8 mouse cellular contexts compared by ENCODE assay signal in genomic region chr12:69371854-69372671, GRCm38 (mm10). TPM values are rescaled to one million over a fixed set of nuclear protein-coding genes. Genes with fewer than 3 reads are reported as not detected.
A peak's percentile ranks its signal among the peaks of the same experiment; 100 is the strongest.
DNase-seq lines count a peak whose midpoint lies in the region; ATAC-seq and TF ChIP-seq lines count a peak whose summit lies in the region.

Arf6 (plus strand) TSS chr12:69372150.
Gm9887 (minus strand) TSS chr12:69372458.

- peak; percentile 62 for TF ChIP-seq POLR2A in olfactory bulb, adult 2 months (IDR thresholded peaks at IDR 0.05; ENCODE audit: insufficient read depth, low read depth, low read length)
- TF ChIP-seq POLR2A in thymus, adult 2 months (IDR thresholded peaks at IDR 0.05; ENCODE audit: control insufficient read depth, extremely low read depth, insufficient read depth, low read length, poor library complexity): peak; percentile 98

- in situ Hi-C loops in ES-E14 (cut with MboI; ENCODE audit: low sequenced_read_pairs in 2 of 2, unreplicated experiment in 2 of 2): no loop called here

- peak within 1 kb of the TSS; percentile 95 for H3K4me2 ChIP-seq in forebrain, embryonic 16.5 days (ENCODE audit: low read length)
- peak within 1 kb of the TSS; percentile 95 for H3K4me2 ChIP-seq in lung, embryonic 14.5 days

- H3K36me3 ChIP-seq in ES-E14 (ENCODE audit: control insufficient read depth, insufficient read depth, low read length, poor library complexity, severe bottlenecking): peaks cover 12% of the 10 kb centered on the region
- no peaks in the 10 kb centered on the region for H3K36me3 ChIP-seq in forebrain, embryonic 16.5 days (ENCODE audit: control insufficient read depth, insufficient read depth)
- peaks cover 21% of the 10 kb centered on the region for H3K36me3 ChIP-seq in lung, embryonic 14.5 days (ENCODE audit: insufficient read depth)
- H3K36me3 ChIP-seq in thymus, adult 2 months (ENCODE audit: control insufficient read depth, insufficient read depth, low read length): peaks cover 8% of the 10 kb centered on the region

- WGBS in forebrain, embryonic 16.5 days: under 1% methylated on average over 104 of the region's 121 CpGs
- WGBS in lung, embryonic 14.5 days: under 1% methylated on average over 100 of the region's 121 CpGs
- WGBS in olfactory bulb, adult 2 months: under 1% methylated on average over 121 of the region's 121 CpGs
- WGBS in thymus, adult 2 months: under 1% methylated on average over 121 of the region's 121 CpGs

- peak; percentile 94 for ATAC-seq in forebrain, embryonic 16.5 days
- ATAC-seq in lung, embryonic 14.5 days (ENCODE audit: insufficient read depth): peak; percentile 94

- H3K27me3 ChIP-seq in forebrain, embryonic 16.5 days (replicated peaks; ENCODE audit: control insufficient read depth, insufficient read depth, low read length): no peaks in the 10 kb centered on the region
- no peaks in the 10 kb centered on the region for H3K27me3 ChIP-seq in lung, embryonic 14.5 days (ENCODE audit: insufficient read depth, low read length)
- no peaks in the 10 kb centered on the region for H3K27me3 ChIP-seq in thymus, adult 2 months (ENCODE audit: control insufficient read depth, insufficient read depth, low read length)

- DNase-seq in ES-E14 (ENCODE audit: low read depth, low spot score): peak; percentile 93
- DNase-seq in cerebellum, adult 11-12 months: peak; percentile 98
- peak; percentile 99 to 100 for DNase-seq in heart, postnatal 36 days
- DNase-seq in layer of hippocampus, adult 2 months (ENCODE audit: low spot score in 2 of 2): peak; percentile 97 to 99
- peak; percentile 99 for DNase-seq in lung, embryonic 14.5 days
- DNase-seq in thymus, adult 2 months: peak; percentile 99

- peak within 1 kb of the TSS; percentile 94 for H3K9ac ChIP-seq in ES-E14 (ENCODE audit: insufficient read depth, low read depth, low read length, poor library complexity, severe bottlenecking)
- peak within 1 kb of the TSS; percentile 94 for H3K9ac ChIP-seq in forebrain, embryonic 16.5 days (replicated peaks; ENCODE audit: low read depth, low read length)
- peak within 1 kb of the TSS; percentile 98 for H3K9ac ChIP-seq in lung, embryonic 14.5 days

- intact Hi-C loops in heart, postnatal 36 days (cut with DNase I): loop anchor here (1.0 to 5.0 kb wide), 5 partner anchors 51 to 309 kb away; partner anchors contain the start of gene Sos2

- TF ChIP-seq CTCF in layer of hippocampus, adult 2 months (conservative IDR thresholded peaks at IDR 0.05): no peak
- no peak for TF ChIP-seq CTCF in lung, embryonic 14.5 days (IDR thresholded peaks at IDR 0.05; ENCODE audit: low read depth)
- TF ChIP-seq CTCF in olfactory bulb, adult 2 months (IDR thresholded peaks at IDR 0.05; ENCODE audit: insufficient read depth, low read depth, low read length): no peak
- peak; percentile 50; the same call in 1 of the 2 replicates for TF ChIP-seq CTCF in thymus, adult 2 months (IDR thresholded peaks at IDR 0.05; ENCODE audit: borderline replicate concordance, control insufficient read depth, extremely low read depth, insufficient read depth, low read length, poor library complexity)

- H3K9me3 ChIP-seq in ES-E14 (ENCODE audit: control insufficient read depth, insufficient read depth, low read depth, low read length): no peaks in the 10 kb centered on the region
- H3K9me3 ChIP-seq in forebrain, embryonic 16.5 days (ENCODE audit: control insufficient read depth, low read length): no peaks in the 10 kb centered on the region
- H3K9me3 ChIP-seq in lung, embryonic 14.5 days (ENCODE audit: low read depth, low read length): no peaks in the 10 kb centered on the region

- peaks cover 4 to 9% of the 10 kb centered on the region in 2 experiments; a peak in 2 of 4 replicates for H3K4me1 ChIP-seq in ES-E14 (ENCODE audit: control insufficient read depth in 2 of 2, insufficient read depth in 2 of 2, low read length in 2 of 2, poor library complexity in 1 of 2)
- peaks cover 22% of the 10 kb centered on the region for H3K4me1 ChIP-seq in forebrain, embryonic 16.5 days (replicated peaks; ENCODE audit: control insufficient read depth, insufficient read depth, low read length)
- H3K4me1 ChIP-seq in lung, embryonic 14.5 days (ENCODE audit: insufficient read depth): 0 out of 2 replicates have a peak, but pooled peaks cover 6% of the 10 kb centered on the region
- peaks cover 13% of the 10 kb centered on the region for H3K4me1 ChIP-seq in olfactory bulb, adult 2 months (ENCODE audit: control insufficient read depth, insufficient read depth, low read length)
- 0 out of 2 replicates have a peak, but pooled peaks cover 2% of the 10 kb centered on the region for H3K4me1 ChIP-seq in thymus, adult 2 months (replicated peaks; ENCODE audit: control insufficient read depth, insufficient read depth, low read length)

- peak within 1 kb of the TSS; percentile 79 to 96 for H3K4me3 ChIP-seq in ES-E14 (ENCODE audit: insufficient read depth in 1 of 2, low read depth in 1 of 2, low read length in 2 of 2, poor library complexity in 1 of 2, severe bottlenecking in 1 of 2)
- H3K4me3 ChIP-seq in forebrain, embryonic 16.5 days (replicated peaks; ENCODE audit: low read length): peak within 1 kb of the TSS; percentile 87
- peak within 1 kb of the TSS; percentile 98 for H3K4me3 ChIP-seq in layer of hippocampus, adult 2 months
- H3K4me3 ChIP-seq in lung, embryonic 14.5 days (ENCODE audit: low read depth, low read length): peak within 1 kb of the TSS; percentile 99
- peak within 1 kb of the TSS; percentile 67 for H3K4me3 ChIP-seq in olfactory bulb, adult 2 months (ENCODE audit: insufficient read depth, low read depth, low read length)
- peak within 1 kb of the TSS; percentile 99 for H3K4me3 ChIP-seq in thymus, adult 2 months (ENCODE audit: control insufficient read depth, insufficient read depth, low read length)

- peak within 1 kb of the TSS; percentile 95 for H3K27ac ChIP-seq in ES-E14 (ENCODE audit: insufficient read depth, low read depth, low read length, poor library complexity, severe bottlenecking)
- peak within 1 kb of the TSS; percentile 94 for H3K27ac ChIP-seq in forebrain, embryonic 16.5 days (ENCODE audit: low read length)
- peak within 1 kb of the TSS; percentile 97 for H3K27ac ChIP-seq in layer of hippocampus, adult 2 months
- peak within 1 kb of the TSS; percentile 98 for H3K27ac ChIP-seq in lung, embryonic 14.5 days (ENCODE audit: low read depth)
- H3K27ac ChIP-seq in olfactory bulb, adult 2 months (ENCODE audit: insufficient read depth, low read depth, low read length): peak within 1 kb of the TSS; percentile 62
- H3K27ac ChIP-seq in thymus, adult 2 months (ENCODE audit: control insufficient read depth, insufficient read depth, low read length): peak within 1 kb of the TSS; percentile 80

TF ChIP-seq in ES-E14, 5 proteins besides CTCF, POLR2A, EP300 and RAD21:
- TF ChIP-seq MAFK (IDR thresholded peaks at IDR 0.05; ENCODE audit: insufficient read depth, low read depth, low read length) (no peak), CHD2 (IDR thresholded peaks at IDR 0.05; ENCODE audit: low read depth, low read length) (peak; percentile 10; the same call in 1 of the 2 replicates), ZNF384 (IDR thresholded peaks at IDR 0.05; ENCODE audit: low read depth, low read length) (no peak), HCFC1 (IDR thresholded peaks at IDR 0.05; ENCODE audit: borderline replicate concordance, insufficient read depth, low read length) (0 out of 2 replicates have a peak, but pooled peaks have one; percentile 13)

RNA-seq across cellular contexts. Expression of gene Arf6, which starts in this region (rescaled TPM):
- 74.7 and 89.3 TPM in 2 replicates for total RNA-seq in ES-E14 (2012; rRNA removed)
- 22.2 and 27.6 TPM in 2 replicates for polyA plus RNA-seq in forebrain, embryonic 16.5 days (2015; fragmentation: Nextera tagmentation; extraction: Ambion mirVana)
- total RNA-seq in heart, postnatal 36 days (2021): 10 to 100 TPM; 37.2 to 39.8 TPM
- 10 to 100 TPM; 50.1 to 50.3 TPM for total RNA-seq in layer of hippocampus, adult 2 months (2021)
- 59.9 and 61.8 TPM in 2 replicates for polyA plus RNA-seq in lung, embryonic 14.5 days (2014; fragmentation: Nextera tagmentation; extraction: Ambion mirVana)
- polyA plus RNA-seq in olfactory bulb, adult 2 months (2012; ENCODE audit: insufficient read depth, insufficient read length, low replicate concordance, missing spikeins): 607 TPM in 1 of 2 replicates, not detected in the other
- 226 and 341 TPM in 2 replicates for polyA plus RNA-seq in thymus, adult 2 months (2012; rRNA removed)

RNA-seq across cellular contexts. Expression of gene Gm9887, which starts in this region (rescaled TPM):
- total RNA-seq in ES-E14 (2012; rRNA removed): 1.4 and 2.6 TPM in 2 replicates
- 0.62 TPM in 1 of 2 replicates, not detected in the other for polyA plus RNA-seq in forebrain, embryonic 16.5 days (2015; fragmentation: Nextera tagmentation; extraction: Ambion mirVana)
- total RNA-seq in heart, postnatal 36 days (2021): not detected
- total RNA-seq in layer of hippocampus, adult 2 months (2021): 1 to 10 TPM in 1 of 2 experiments, under 1 TPM in 1; 0.61 to 1.1 TPM
- 2.0 and 2.2 TPM in 2 replicates for polyA plus RNA-seq in lung, embryonic 14.5 days (2014; fragmentation: Nextera tagmentation; extraction: Ambion mirVana)
- not detected in 2 replicates for polyA plus RNA-seq in olfactory bulb, adult 2 months (2012; ENCODE audit: insufficient read depth, insufficient read length, low replicate concordance, missing spikeins)
- polyA plus RNA-seq in thymus, adult 2 months (2012; rRNA removed): 1.1 and 2.8 TPM in 2 replicates

Comparison
In these comparisons a context has a peak if more than half of its experiments do, and no peak if none do; other contexts are left out.
1. Peak in every context shown above with its lines: DNase-seq, ATAC-seq, H3K4me3 ChIP-seq and H3K27ac ChIP-seq.